Mouse (Mus musculus) G1E (cell line): Measurements from ENCODE around the gene Spock1. TPM values are rescaled to one million over a fixed set of nuclear protein-coding genes. Genes with fewer than 3 reads are reported as not detected.

Source experiments
- ATAC-seq: 2 replicates; pipeline ENCODE4 v1.8.0; 2016; ENCODE audit warnings: mild to moderate bottlenecking; ENCODE audit not compliant: insufficient number of reproducible peaks, poor library complexity, low FRiP score, severe bottlenecking; ENCODE audit errors: extremely low read depth
- DNase-seq: peaks from one replicate; pipeline ENCODE4 v3.0.0; 2012; ENCODE audit warnings: low spot score
- H3K27me3 ChIP-seq: 2 replicates; pipeline ENCODE4 v1.6.1; 2012; ENCODE audit warnings: mild to moderate bottlenecking, low read length, inconsistent platforms; ENCODE audit not compliant: insufficient read depth
- H3K36me3 ChIP-seq: replicated peaks from 2 replicates; pipeline ENCODE3; 2012; ENCODE audit warnings: mild to moderate bottlenecking, inconsistent platforms
- H3K4me1 ChIP-seq: 2 replicates; pipeline ENCODE4 v1.6.1; 2012; ENCODE audit warnings: low read depth, low read length, inconsistent platforms, mixed read lengths; ENCODE audit not compliant: insufficient read depth
- H3K4me3 ChIP-seq: 2 replicates; pipeline ENCODE4 v1.5.1; 2012; ENCODE audit warnings: low read depth, mild to moderate bottlenecking, inconsistent platforms, low read length, moderate library complexity, mixed read lengths
- H3K9me3 ChIP-seq: replicated peaks from 2 replicates; pipeline ENCODE4 v1.6.1; 2012; ENCODE audit warnings: inconsistent platforms
- CTCF ChIP-seq: IDR thresholded peaks from 2 replicates; pipeline ENCODE4 v1.5.1; 2012; ENCODE audit warnings: low read depth, low read length, inconsistent platforms, mixed read lengths
- GATA1 ChIP-seq: IDR thresholded peaks from 2 replicates; pipeline ENCODE4 v1.6.1; 2012; ENCODE audit warnings: borderline replicate concordance, low read length, inconsistent platforms, mixed read lengths
- GATA2 ChIP-seq: IDR thresholded peaks from 2 replicates; pipeline ENCODE4 v1.6.1; 2012; ENCODE audit warnings: low read depth, low read length, inconsistent platforms, borderline replicate concordance
- POLR2AphosphoS5 ChIP-seq: IDR thresholded peaks from 2 replicates; pipeline ENCODE4 v1.6.1; 2012; ENCODE audit warnings: low read depth, low read length, inconsistent platforms; ENCODE audit not compliant: insufficient replicate concordance
- TAL1 ChIP-seq: conservative IDR thresholded peaks from 2 replicates; pipeline ENCODE4 v1.6.1; 2012; ENCODE audit warnings: low read depth, low read length, inconsistent platforms, mixed read lengths
- polyA plus RNA-seq: library from polyadenylated mRNA; stranded (reverse); fragments of >175 nt; gene quantifications from 2 replicates; pipeline ENCODE4 v1.2.3, GENCODE M21; 2012
- total RNA-seq, 2 experiments: library from RNA; stranded (forward) in 1 of 2; stranded (reverse) in 1 of 2; fragments of 200-1000 nt in 1 of 2; fragments of >200 nt in 1 of 2; fragmentation: Nextera tagmentation in 1 of 2; gene quantifications; 2 replicates each; pipeline ENCODE4 v1.2.3; 2014 to 2017

Spock1 gene
- total RNA-seq (2014; fragmentation: Nextera tagmentation) (not detected in 2 replicates), total RNA-seq (2017) (0.22 and 0.23 TPM in 2 replicates), polyA plus RNA-seq (not detected in 2 replicates)

- Histone ChIP-seq H3K27me3 (no peaks in the 10 kb centered on the region), H3K9me3 (peaks cover 82% of the 10 kb centered on the region), H3K36me3 (no peaks in the 10 kb centered on the region), H3K4me1 (no peaks in the 10 kb centered on the region), H3K4me3 (no peak within 1 kb of the TSS; the same call in 1 of the 2 replicates)
- DNase-seq (no peak), ATAC-seq (no peak)
- TF ChIP-seq TAL1: no peak
- no peak for TF ChIP-seq CTCF
- no peak for TF ChIP-seq GATA2
- TF ChIP-seq GATA1: no peak
- no peak for TF ChIP-seq POLR2AphosphoS5
Observed at GRCm38 (mm10) chr13:57908266-57908582, at the start of gene Spock1. Gene Spock1 (minus strand): TSS chr13:57908332.

- DNase-seq: no peak
- no peak for ATAC-seq
- TF ChIP-seq POLR2AphosphoS5 (no peak), GATA1 (no peak), CTCF (no peak), GATA2 (no peak)
- Histone ChIP-seq H3K27me3 (no peaks in the 10 kb centered on the region), H3K4me3 (no peak overlapping the region), H3K9me3 (peaks cover 84% of the 10 kb centered on the region), H3K36me3 (no peaks in the 10 kb centered on the region), H3K4me1 (no peaks in the 10 kb centered on the region)
Observed at GRCm38 (mm10) chr13:57950091-57950490, 42.0 kb upstream of the Spock1 start.

GRCm38 (mm10) chr13:57949513-57949912 lies 41.4 kb upstream of the Spock1 start:
- TF ChIP-seq POLR2AphosphoS5 (no peak), GATA1 (no peak), GATA2 (no peak), CTCF (no peak), TAL1 (no peak)
- no peaks in the 10 kb centered on the region for H3K27me3 ChIP-seq
- no peak for DNase-seq
- no peaks in the 10 kb centered on the region for H3K36me3 ChIP-seq
- H3K4me1 ChIP-seq: no peaks in the 10 kb centered on the region
- no peak overlapping the region for H3K4me3 ChIP-seq
- peaks cover 85% of the 10 kb centered on the region for H3K9me3 ChIP-seq
- ATAC-seq: no peak

- H3K9me3 ChIP-seq: peaks cover 85% of the 10 kb centered on the region
- TF ChIP-seq POLR2AphosphoS5 (no peak), GATA2 (no peak), TAL1 (no peak), CTCF (no peak), GATA1 (no peak)
- H3K27me3 ChIP-seq: no peaks in the 10 kb centered on the region
- no peak for DNase-seq
- no peaks in the 10 kb centered on the region for H3K36me3 ChIP-seq
- no peaks in the 10 kb centered on the region for H3K4me1 ChIP-seq
- H3K4me3 ChIP-seq: no peak overlapping the region
- ATAC-seq: no peak
Observed at GRCm38 (mm10) chr13:57945197-57945596, 37.1 kb upstream of the Spock1 start.

- ATAC-seq (no peak), DNase-seq (no peak)
- TF ChIP-seq TAL1 (no peak), GATA1 (no peak), POLR2AphosphoS5 (no peak), GATA2 (no peak), CTCF (no peak)
- Histone ChIP-seq H3K36me3 (no peaks in the 10 kb centered on the region), H3K4me3 (no peak overlapping the region), H3K27me3 (no peaks in the 10 kb centered on the region), H3K9me3 (peaks cover 86% of the 10 kb centered on the region), H3K4me1 (no peaks in the 10 kb centered on the region)
Observed at GRCm38 (mm10) chr13:57944434-57944833, 36.3 kb upstream of the Spock1 start.

GRCm38 (mm10) chr13:57943900-57944299 lies 35.8 kb upstream of the Spock1 start:
- Histone ChIP-seq H3K36me3 (no peaks in the 10 kb centered on the region), H3K4me1 (no peaks in the 10 kb centered on the region), H3K27me3 (no peaks in the 10 kb centered on the region), H3K4me3 (no peak overlapping the region), H3K9me3 (peaks cover 86% of the 10 kb centered on the region)
- ATAC-seq: no peak
- no peak for TF ChIP-seq GATA2
- DNase-seq: no peak
